Mouse (Mus musculus): ENCODE data around the gene Olfr370. TPM values are rescaled to one million over a fixed set of nuclear protein-coding genes. Genes with fewer than 3 reads are reported as not detected.

Olfr370 gene
- total and polyA plus RNA-seq, 2 experiments from 2014 or later = not detected

- TF ChIP-seq EP300 (IDR thresholded peaks at IDR 0.05; ENCODE audit: low read depth) (no peak), CTCF (IDR thresholded peaks at IDR 0.05; ENCODE audit: low read depth) (no peak)
- WGBS = 79% methylated on average over 5 of the region's 5 CpGs
- Histone ChIP-seq H3K27ac (ENCODE audit: low read depth) (peak overlapping the region; percentile 25; the same call in 1 of the 2 replicates), H3K4me2 (ENCODE audit: low read depth, low read length) (no peak overlapping the region), H3K9ac (replicated peaks; ENCODE audit: low read depth, low read length) (no peak overlapping the region), H3K4me1 (ENCODE audit: control insufficient read depth, insufficient read depth) (peaks cover 52% of the 10 kb centered on the region), H3K36me3 (replicated peaks; ENCODE audit: control insufficient read depth, insufficient read depth, low read length) (peaks cover 46% of the 10 kb centered on the region), H3K27me3 (ENCODE audit: control insufficient read depth, insufficient read depth, low read length) (no peaks in the 10 kb centered on the region), H3K4me3 (ENCODE audit: low read depth, low read length) (no peak overlapping the region), H3K9me3 (replicated peaks; ENCODE audit: control insufficient read depth, low read length) (no peaks in the 10 kb centered on the region)
- DNase-seq (ENCODE audit: low spot score) (no peak), ATAC-seq (ENCODE audit: insufficient read depth, low read depth) (no peak)
Observed at GRCm38 (mm10) chr8:83572246-83572812, 36.7 kb downstream of the Olfr370 start.

DNA sequence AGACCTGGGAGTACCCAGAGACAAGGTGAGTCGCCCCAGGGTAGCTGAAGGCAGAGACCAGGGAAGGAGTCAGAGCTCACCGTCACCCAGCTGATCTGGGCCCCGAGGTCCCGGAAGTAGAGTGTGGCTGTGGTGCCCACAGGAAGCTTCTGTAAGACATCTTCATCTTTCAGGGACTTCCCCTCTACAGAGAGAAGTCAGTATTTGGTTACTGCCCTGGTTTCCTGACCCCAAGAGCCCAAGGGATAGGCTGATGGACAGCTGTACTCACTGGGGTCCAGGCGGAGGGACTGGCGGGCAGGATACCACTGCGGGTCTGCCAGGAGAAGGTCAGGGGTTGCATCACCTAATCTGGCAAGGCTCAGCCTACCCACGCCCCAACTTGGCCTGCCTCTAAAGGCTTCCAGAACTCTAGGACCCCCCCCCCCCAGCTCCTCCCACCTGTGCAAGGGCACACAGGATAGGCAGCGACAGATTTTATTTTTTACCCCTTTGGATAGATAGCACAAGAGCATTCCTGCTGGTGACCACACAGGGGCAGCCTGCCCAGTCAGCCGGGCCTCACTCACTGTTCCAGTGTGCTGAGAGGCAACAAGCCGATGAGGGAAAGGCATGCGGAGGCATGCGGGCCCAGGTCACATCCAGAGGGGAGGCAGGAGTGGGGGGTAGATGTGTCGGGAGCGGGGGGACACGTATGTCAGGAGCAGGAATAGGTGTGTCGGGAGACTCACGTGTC lies 37.7 kb downstream of the Olfr370 start:
- no peak overlapping the region for H3K4me2 ChIP-seq (ENCODE audit: low read depth, low read length)
- DNase-seq (ENCODE audit: low spot score) (peak; percentile 70), ATAC-seq (ENCODE audit: insufficient read depth, low read depth) (peak; percentile 33)
- no peak for TF ChIP-seq EP300 (IDR thresholded peaks at IDR 0.05; ENCODE audit: low read depth)
- peak; percentile 60 for TF ChIP-seq CTCF (IDR thresholded peaks at IDR 0.05; ENCODE audit: low read depth)
- peaks cover 50% of the 10 kb centered on the region for H3K4me1 ChIP-seq (ENCODE audit: control insufficient read depth, insufficient read depth)
- peak overlapping the region; percentile 99 for H3K27ac ChIP-seq (ENCODE audit: low read depth)
- H3K9me3 ChIP-seq (replicated peaks; ENCODE audit: control insufficient read depth, low read length) = no peaks in the 10 kb centered on the region
- no peak overlapping the region for H3K9ac ChIP-seq (replicated peaks; ENCODE audit: low read depth, low read length)
- 49% methylated on average over 18 of the region's 18 CpGs for WGBS
- H3K4me3 ChIP-seq (ENCODE audit: low read depth, low read length) = no peak overlapping the region
- H3K27me3 ChIP-seq (ENCODE audit: control insufficient read depth, insufficient read depth, low read length) = no peaks in the 10 kb centered on the region
- peaks cover 46% of the 10 kb centered on the region for H3K36me3 ChIP-seq (replicated peaks; ENCODE audit: control insufficient read depth, insufficient read depth, low read length)

- no peak for DNase-seq (ENCODE audit: low spot score)
- Histone ChIP-seq H3K9ac (replicated peaks; ENCODE audit: low read depth, low read length) (peak overlapping the region; percentile 37), H3K4me1 (ENCODE audit: control insufficient read depth, insufficient read depth) (peaks cover 54% of the 10 kb centered on the region)
Observed at GRCm38 (mm10) chr8:83574631-83575315, 39.2 kb downstream of the Olfr370 start.

DNA sequence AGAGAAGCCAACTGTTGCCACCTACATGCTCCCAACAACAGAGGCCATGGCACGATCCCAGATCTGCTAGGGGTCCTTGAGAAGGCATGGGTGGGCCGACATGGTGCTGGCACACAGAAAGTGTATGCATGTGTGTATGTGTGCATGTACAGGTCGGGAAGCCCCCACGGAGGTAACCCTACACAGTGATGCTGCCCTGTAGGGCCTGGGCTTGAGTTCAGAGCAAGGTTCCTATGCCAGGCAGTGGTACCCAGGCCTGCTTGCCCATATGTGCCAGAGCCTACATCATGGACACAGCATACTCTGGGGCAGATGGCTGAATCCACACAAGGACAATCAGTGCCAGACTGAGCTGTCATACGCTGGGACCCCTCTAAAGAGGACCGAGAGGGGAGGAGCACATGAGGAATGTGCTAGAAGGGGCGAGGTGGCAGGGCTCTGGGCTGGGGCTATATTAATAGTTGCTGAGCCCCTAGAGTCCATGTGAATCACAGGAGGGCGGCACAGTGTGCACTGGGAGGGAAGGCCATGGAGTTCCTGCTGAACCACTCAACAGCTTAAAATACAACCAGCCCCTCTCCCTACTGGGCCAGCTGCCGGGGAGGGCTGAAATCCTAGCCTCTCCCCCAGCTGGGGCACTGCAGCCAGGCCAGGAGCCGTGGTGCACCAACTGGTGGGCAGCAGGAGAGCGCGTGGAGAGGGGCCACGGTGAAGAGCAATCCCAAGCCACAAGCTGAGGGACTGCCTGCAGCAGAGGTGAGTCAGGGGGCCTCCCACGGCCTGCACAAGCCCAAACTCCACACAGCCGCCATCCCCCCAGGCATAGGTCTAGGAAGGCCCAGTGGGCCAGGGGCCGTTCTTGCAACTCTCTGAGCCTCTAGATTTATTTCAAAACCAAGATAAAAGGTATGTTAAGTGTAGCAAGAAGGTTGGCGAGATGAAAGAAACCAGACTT lies 40.3 kb downstream of the Olfr370 start:
- Histone ChIP-seq H3K27me3 (ENCODE audit: control insufficient read depth, insufficient read depth, low read length) (no peaks in the 10 kb centered on the region), H3K9ac (replicated peaks; ENCODE audit: low read depth, low read length) (peak overlapping the region; percentile 61), H3K4me1 (ENCODE audit: control insufficient read depth, insufficient read depth) (peaks cover 54% of the 10 kb centered on the region), H3K4me2 (ENCODE audit: low read depth, low read length) (peak overlapping the region; percentile 54), H3K27ac (ENCODE audit: low read depth) (peak overlapping the region; percentile 99), H3K36me3 (replicated peaks; ENCODE audit: control insufficient read depth, insufficient read depth, low read length) (peaks cover 24% of the 10 kb centered on the region), H3K4me3 (ENCODE audit: low read depth, low read length) (peak overlapping the region; percentile 31), H3K9me3 (replicated peaks; ENCODE audit: control insufficient read depth, low read length) (no peaks in the 10 kb centered on the region)
- TF ChIP-seq CTCF (IDR thresholded peaks at IDR 0.05; ENCODE audit: low read depth) (no peak), EP300 (IDR thresholded peaks at IDR 0.05; ENCODE audit: low read depth) (no peak)
- ATAC-seq (ENCODE audit: insufficient read depth, low read depth) (peak; percentile 45), DNase-seq (ENCODE audit: low spot score) (peak; percentile 80)
- 47% methylated on average over 17 of the region's 17 CpGs for WGBS

More at GRCm38 (mm10) chr8:83574631-83575315, 39.2 kb downstream of the Olfr370 start:
- peak overlapping the region; percentile 99 for H3K27ac ChIP-seq (ENCODE audit: low read depth)
- WGBS = 58% methylated on average over 15 of the region's 15 CpGs
- no peak for ATAC-seq (ENCODE audit: insufficient read depth, low read depth)
- H3K4me3 ChIP-seq (ENCODE audit: low read depth, low read length) = no peak overlapping the region
- no peak for TF ChIP-seq EP300 (IDR thresholded peaks at IDR 0.05; ENCODE audit: low read depth)
- TF ChIP-seq CTCF (IDR thresholded peaks at IDR 0.05; ENCODE audit: low read depth) = no peak
- no peak overlapping the region for H3K4me2 ChIP-seq (ENCODE audit: low read depth, low read length)
- peaks cover 34% of the 10 kb centered on the region for H3K36me3 ChIP-seq (replicated peaks; ENCODE audit: control insufficient read depth, insufficient read depth, low read length)
- no peaks in the 10 kb centered on the region for H3K9me3 ChIP-seq (replicated peaks; ENCODE audit: control insufficient read depth, low read length)
- H3K27me3 ChIP-seq (ENCODE audit: control insufficient read depth, insufficient read depth, low read length) = no peaks in the 10 kb centered on the region

DNA sequence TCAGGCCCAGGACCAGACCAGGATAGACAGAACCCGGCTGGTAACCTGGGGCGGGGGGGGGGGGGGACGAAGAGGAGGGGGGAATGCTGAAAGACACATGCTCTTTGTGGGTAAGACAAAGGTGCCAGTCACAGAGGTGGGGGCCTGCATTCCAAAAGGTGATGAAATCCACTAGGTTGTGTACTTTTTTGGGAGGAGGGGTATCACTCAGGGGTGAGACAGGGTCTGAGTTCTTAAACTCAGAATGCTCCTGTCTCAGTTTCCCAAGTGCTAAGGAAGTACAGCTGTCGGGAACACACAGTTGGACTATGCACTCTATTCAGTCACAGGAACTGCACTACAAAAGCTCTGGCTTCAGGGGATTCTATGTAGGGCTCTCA lies 40.9 kb downstream of the Olfr370 start:
- H3K9ac ChIP-seq (replicated peaks; ENCODE audit: low read depth, low read length) = peak overlapping the region; percentile 61

More for the DNA sequence above, 40.9 kb downstream of the Olfr370 start:
- WGBS = 27% methylated on average over 2 of the region's 4 CpGs
- H3K27ac ChIP-seq (ENCODE audit: low read depth) = peak overlapping the region; percentile 99
- H3K9me3 ChIP-seq (replicated peaks; ENCODE audit: control insufficient read depth, low read length) = no peaks in the 10 kb centered on the region
- peak overlapping the region; percentile 54 for H3K4me2 ChIP-seq (ENCODE audit: low read depth, low read length)
- H3K4me3 ChIP-seq (ENCODE audit: low read depth, low read length) = peak overlapping the region; percentile 31
- H3K36me3 ChIP-seq (replicated peaks; ENCODE audit: control insufficient read depth, insufficient read depth, low read length) = peaks cover 17% of the 10 kb centered on the region
- DNase-seq (ENCODE audit: low spot score) = no peak
- peaks cover 56% of the 10 kb centered on the region for H3K4me1 ChIP-seq (ENCODE audit: control insufficient read depth, insufficient read depth)
- H3K27me3 ChIP-seq (ENCODE audit: control insufficient read depth, insufficient read depth, low read length) = no peaks in the 10 kb centered on the region
- no peak for ATAC-seq (ENCODE audit: insufficient read depth, low read depth)
- TF ChIP-seq EP300 (IDR thresholded peaks at IDR 0.05; ENCODE audit: low read depth) = no peak
- TF ChIP-seq CTCF (IDR thresholded peaks at IDR 0.05; ENCODE audit: low read depth) = no peak

All from heart, postnatal 0 days (tissue).